In the genomic region with DNA sequence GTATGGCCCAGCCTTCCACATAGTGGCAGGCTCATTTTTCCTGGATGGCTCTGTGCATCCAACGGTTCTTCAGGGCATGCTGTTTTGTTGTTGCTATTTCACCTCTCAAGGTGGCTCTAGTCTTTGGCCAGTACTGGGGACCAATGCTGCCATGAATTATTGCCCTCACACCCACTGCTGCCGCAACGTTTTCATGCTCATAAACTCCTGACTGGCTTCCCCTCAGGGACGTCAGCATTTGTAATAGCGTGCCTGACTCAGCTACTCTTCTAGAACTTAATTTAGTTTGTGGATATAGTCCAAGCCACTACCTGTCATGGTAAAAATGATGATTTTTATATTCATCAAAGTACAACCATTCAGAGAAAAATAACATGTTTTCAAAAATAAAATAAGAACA, we compare ENCODE assay signal across 23 mouse cellular contexts.
DNase-seq lines count a peak whose midpoint lies in the region; ATAC-seq lines count a peak whose summit lies in the region.
"Had no signal": no experiment of that assay in that cellular context is flagged by ENCODE, and none has a peak within 500 bp of the region (broad histone marks: within the 10 kb centered on the region; RNA-seq: fewer than 3 reads in every experiment).

No protein-coding gene starts in this region.

- no peaks in the 10 kb centered on the region for H3K9me3 ChIP-seq in limb, embryonic 11.5 days (ENCODE audit: control insufficient read depth, low read length)
- no peaks in the 10 kb centered on the region for H3K9me3 ChIP-seq in limb, embryonic 10.5 days (replicated peaks)
- no peaks in the 10 kb centered on the region for H3K9me3 ChIP-seq in neural tube, embryonic 14.5 days (ENCODE audit: control insufficient read depth, low read length)
- H3K9me3 ChIP-seq in neural tube, embryonic 15.5 days (replicated peaks): no peaks in the 10 kb centered on the region
- H3K9me3 ChIP-seq in forebrain, embryonic 13.5 days (replicated peaks): no peaks in the 10 kb centered on the region
- H3K9me3 ChIP-seq: G1E had no signal

- H3K9ac ChIP-seq in limb, embryonic 11.5 days (ENCODE audit: low read length): no peak overlapping the region
- no peak overlapping the region for H3K9ac ChIP-seq in neural tube, embryonic 14.5 days (replicated peaks; ENCODE audit: low read depth, low read length)
- H3K9ac ChIP-seq in neural tube, embryonic 15.5 days (replicated peaks): no peak overlapping the region
- H3K9ac ChIP-seq in forebrain, embryonic 13.5 days: no peak overlapping the region

- no peak overlapping the region for H3K4me2 ChIP-seq in limb, embryonic 11.5 days (ENCODE audit: low read depth, severe bottlenecking)
- H3K4me2 ChIP-seq in neural tube, embryonic 14.5 days (ENCODE audit: low read depth, low read length): no peak overlapping the region
- no peak overlapping the region for H3K4me2 ChIP-seq in neural tube, embryonic 15.5 days
- no peak overlapping the region for H3K4me2 ChIP-seq in forebrain, embryonic 13.5 days

- H3K36me3 ChIP-seq in limb, embryonic 11.5 days (ENCODE audit: control insufficient read depth, insufficient read depth, low read length): no peaks in the 10 kb centered on the region
- no peaks in the 10 kb centered on the region for H3K36me3 ChIP-seq in limb, embryonic 10.5 days
- no peaks in the 10 kb centered on the region for H3K36me3 ChIP-seq in neural tube, embryonic 14.5 days (ENCODE audit: control insufficient read depth, insufficient read depth, low read length)
- no peaks in the 10 kb centered on the region for H3K36me3 ChIP-seq in neural tube, embryonic 15.5 days
- no peaks in the 10 kb centered on the region for H3K36me3 ChIP-seq in forebrain, embryonic 13.5 days (ENCODE audit: poor library complexity, severe bottlenecking)
- H3K36me3 ChIP-seq: G1E had no signal

- WGBS in limb, embryonic 11.5 days: 36% methylated on average over 5 of the region's 5 CpGs
- 65% methylated on average over 5 of the region's 5 CpGs for WGBS in limb, embryonic 10.5 days
- 42% methylated on average over 5 of the region's 5 CpGs for WGBS in neural tube, embryonic 14.5 days
- 45% methylated on average over 5 of the region's 5 CpGs for WGBS in neural tube, embryonic 15.5 days
- WGBS in forebrain, embryonic 13.5 days: 91% methylated on average over 5 of the region's 5 CpGs

- H3K27me3 ChIP-seq in limb, embryonic 11.5 days (ENCODE audit: control insufficient read depth, insufficient read depth, low read length): no peaks in the 10 kb centered on the region
- 0 out of 2 replicates have a peak, but pooled peaks cover 9% of the 10 kb centered on the region for H3K27me3 ChIP-seq in limb, embryonic 10.5 days (ENCODE audit: low read depth, poor library complexity, severe bottlenecking)
- no peaks in the 10 kb centered on the region for H3K27me3 ChIP-seq in neural tube, embryonic 14.5 days (ENCODE audit: control insufficient read depth, insufficient read depth, low read length)
- no peaks in the 10 kb centered on the region for H3K27me3 ChIP-seq in neural tube, embryonic 15.5 days (replicated peaks)
- no peaks in the 10 kb centered on the region for H3K27me3 ChIP-seq in forebrain, embryonic 13.5 days
- H3K27me3 ChIP-seq: CH12.LX, Patski had no signal

- H3K4me3 ChIP-seq in limb, embryonic 11.5 days (ENCODE audit: low read depth, low read length): no peak overlapping the region
- H3K4me3 ChIP-seq in limb, embryonic 10.5 days: no peak overlapping the region
- H3K4me3 ChIP-seq in neural tube, embryonic 14.5 days (ENCODE audit: low read depth, low read length): no peak overlapping the region
- H3K4me3 ChIP-seq in neural tube, embryonic 15.5 days (replicated peaks): no peak overlapping the region
- H3K4me3 ChIP-seq in forebrain, embryonic 13.5 days: no peak overlapping the region

- ATAC-seq in limb, embryonic 11.5 days (ENCODE audit: insufficient number of reproducible peaks, low FRiP score, low TSS enrichment, low read depth): no peak
- ATAC-seq in neural tube, embryonic 14.5 days (ENCODE audit: low read depth): peak; percentile 65; the same call in 1 of the 2 replicates
- peak; percentile 56 to 66 for ATAC-seq in hematopoietic stem cell, adult 5-6 weeks (replicated peaks in 1 of 2; ENCODE audit: insufficient read depth in 1 of 2, low FRiP score in 2 of 2, low TSS enrichment in 1 of 2, low read depth in 1 of 2, poor library complexity in 2 of 2, severe bottlenecking in 2 of 2)
- peak; percentile 59; the same call in 1 of the 2 replicates for ATAC-seq in neural tube, embryonic 15.5 days (ENCODE audit: low FRiP score)
- ATAC-seq in forebrain, embryonic 13.5 days: no peak
- ATAC-seq: activated CD4-positive, CD25-positive, alpha-beta regulatory T cell, adult 4 months; CD4-positive, CD25-positive, alpha-beta regulatory T cell, adult 4 months; Patski had no signal

- H3K27ac ChIP-seq in limb, embryonic 11.5 days (replicated peaks; ENCODE audit: low read depth, low read length): no peak overlapping the region
- no peak overlapping the region for H3K27ac ChIP-seq in limb, embryonic 10.5 days
- no peak overlapping the region for H3K27ac ChIP-seq in neural tube, embryonic 14.5 days (ENCODE audit: low read depth, low read length)
- no peak overlapping the region for H3K27ac ChIP-seq in neural tube, embryonic 15.5 days (replicated peaks)
- H3K27ac ChIP-seq in forebrain, embryonic 13.5 days: no peak overlapping the region

- peak; percentile 17 for DNase-seq in limb, embryonic 11.5 days (ENCODE audit: low spot score)
- no peak for DNase-seq in limb, embryonic 10.5 days (ENCODE audit: low spot score)
- no peak for DNase-seq in neural tube, embryonic 10.5 days (ENCODE audit: extremely low spot score, low spot score)
- no peak for DNase-seq in adrenal gland, postnatal 4 days (ENCODE audit: low spot score in 2 of 2)
- DNase-seq: adrenal gland, adult 2 months; adrenal gland, adult 8-10 months; adrenal gland, postnatal 10 days; adrenal gland, postnatal 14 days; adrenal gland, postnatal 25 days; adrenal gland, postnatal 36 days; B cell, adult 2 months; cerebellum, adult 11 months; cerebellum, adult 11-12 months; cerebellum, adult 18-20 months had no signal

- H3K4me1 ChIP-seq in limb, embryonic 11.5 days (ENCODE audit: control insufficient read depth, insufficient read depth, low read length): no peaks in the 10 kb centered on the region
- peaks cover 15% of the 10 kb centered on the region for H3K4me1 ChIP-seq in limb, embryonic 10.5 days
- no peaks in the 10 kb centered on the region for H3K4me1 ChIP-seq in neural tube, embryonic 14.5 days (ENCODE audit: control insufficient read depth, insufficient read depth, low read length)
- no peaks in the 10 kb centered on the region for H3K4me1 ChIP-seq in neural tube, embryonic 15.5 days
- no peaks in the 10 kb centered on the region for H3K4me1 ChIP-seq in forebrain, embryonic 13.5 days

Comparison
In these comparisons a context has a peak if more than half of its experiments do, and no peak if none do; other contexts are left out.
1. ATAC-seq: peak in neural tube, embryonic 14.5 days (single experiment), hematopoietic stem cell, adult 5-6 weeks (2 of 2) and neural tube, embryonic 15.5 days (single experiment); none in limb, embryonic 11.5 days (single experiment) and forebrain, embryonic 13.5 days (single experiment).